Mouse (Mus musculus) inflammation-experienced regulatory T-cells, adult 6 months (primary cell): ENCODE measurements around the gene Nudt2. TPM values are rescaled to one million over a fixed set of nuclear protein-coding genes. Genes with fewer than 3 reads are reported as not detected.

Experiments used
- ATAC-seq: one replicate; pipeline ENCODE4 v1.8.0; 2017
- polyA plus RNA-seq, 3 experiments: library from polyadenylated mRNA; unstranded; fragments of 100-300 nt; shearing (Covaris generic); gene quantifications; one replicate each; pipeline ENCODE4 v1.2.1; 2017

The Nudt2 gene
- polyA plus RNA-seq, 3 experiments from 2014 or later, result 15.3 to 22.1 (median 17.8) TPM

- ATAC-seq, result no peak
Measured at GRCm38 (mm10) chr4:41522136-41522535, 57.2 kb downstream of the Nudt2 start.

- no peak for ATAC-seq
Measured at GRCm38 (mm10) chr4:41522788-41523187, 57.8 kb downstream of the Nudt2 start.

- ATAC-seq, result no peak
Measured at GRCm38 (mm10) chr4:41523839-41524238, 58.9 kb downstream of the Nudt2 start.

- ATAC-seq, result no peak
Measured at GRCm38 (mm10) chr4:41524829-41525228, 59.9 kb downstream of the Nudt2 start.

- ATAC-seq, result no peak
Measured at GRCm38 (mm10) chr4:41526553-41526952, 61.6 kb downstream of the Nudt2 start.

GRCm38 (mm10) chr4:41527076-41527475 is 62.1 kb downstream of the Nudt2 start:
- no peak for ATAC-seq

- ATAC-seq, result no peak
Measured at GRCm38 (mm10) chr4:41527996-41528395, 63.0 kb downstream of the Nudt2 start.

Other genes with a start within 250 kb of the Nudt2 start
- 10 to 100 TPM; 14.9 to 27.8 (median 18.4) TPM for gene Ubap2, start 190.0 kb upstream of the Nudt2 start, polyA plus RNA-seq
- gene Dcaf12, start 150.3 kb upstream of the Nudt2 start, polyA plus RNA-seq, result 10 to 100 TPM; 21.6 to 32.7 (median 25.1) TPM
- 10 to 100 TPM; 24.2 to 34.2 (median 31.8) TPM for gene Ubap1, start 116.2 kb upstream of the Nudt2 start, polyA plus RNA-seq
- gene Kif24, start 264 bp upstream of the Nudt2 start, polyA plus RNA-seq, result 1 to 10 TPM; 1.2 to 4.7 (median 1.5) TPM
- gene AI464131, start 37.9 kb downstream of the Nudt2 start, polyA plus RNA-seq, result not detected
- not detected for gene 1110017D15Rik, start 52.2 kb downstream of the Nudt2 start, polyA plus RNA-seq
- gene Fam219a, start 104.4 kb downstream of the Nudt2 start, polyA plus RNA-seq, result under 1 TPM; 0.17 to 0.47 (median 0.28) TPM
- not detected for gene Dnaic1, start 104.6 kb downstream of the Nudt2 start, polyA plus RNA-seq
- not detected for gene Enho, start 175.2 kb downstream of the Nudt2 start, polyA plus RNA-seq
- not detected for gene Cntfr, start 231.9 kb downstream of the Nudt2 start, polyA plus RNA-seq
- 10 to 100 TPM in 1 of 3 experiments, 1 to 10 TPM in 2; 4.0 to 13.8 (median 7.7) TPM for gene Il11ra1, start 234.8 kb downstream of the Nudt2 start, polyA plus RNA-seq
- 10 to 100 TPM; 51.3 to 65.6 (median 54.5) TPM for gene Rpp25l, start 248.4 kb downstream of the Nudt2 start, polyA plus RNA-seq